Mouse (Mus musculus) right cerebral cortex, postnatal 4 days (tissue): ENCODE measurements around the gene Prpf3.
"Not testable (repeated sequence)": the region's sequence is repeated elsewhere in the genome, so short reads cannot be mapped to it uniquely, and the experiment has no call there.

Experiments used
- DNase-seq: peaks from one replicate; pipeline ENCODE4 v3.0.0-alpha.2; 2022

Gene Prpf3

DNA sequence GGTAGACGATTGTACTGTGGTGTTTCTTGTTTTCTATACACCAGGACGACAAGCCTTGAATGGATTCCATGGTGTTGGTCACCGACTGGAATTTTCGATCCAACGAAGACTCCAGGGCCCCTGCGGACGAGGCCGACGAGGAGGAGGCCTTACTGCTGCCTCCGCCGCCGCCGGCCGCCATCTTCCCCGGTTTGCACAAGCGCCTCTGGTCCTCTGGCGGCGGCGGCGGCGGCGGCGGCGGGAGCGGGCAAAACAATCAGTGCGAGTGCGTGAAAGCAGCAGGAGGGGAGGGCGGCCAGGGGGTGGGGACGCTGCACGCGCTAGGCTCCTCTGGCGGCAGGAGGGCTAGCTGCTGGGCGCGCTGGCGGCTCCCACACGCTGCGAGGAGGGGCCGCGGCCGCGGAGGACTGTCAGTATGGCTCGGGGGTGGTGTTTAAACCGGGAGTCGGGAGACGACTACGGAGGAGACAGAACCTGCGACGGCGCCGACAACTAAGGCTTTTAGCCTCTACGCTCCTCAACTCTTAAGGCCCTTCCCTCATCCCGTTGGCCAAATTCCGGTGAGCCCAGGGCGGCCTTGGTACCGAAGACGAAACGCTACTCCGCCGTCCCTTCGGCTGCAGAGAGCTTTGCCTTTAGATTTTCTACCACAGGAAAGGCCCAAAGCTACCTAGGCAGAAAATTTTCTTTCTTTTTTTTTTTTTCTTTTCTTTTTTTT lies 37.0 kb downstream of the Prpf3 start, which contains the start of gene Rprd2:
Rprd2 (minus strand) TSS at position 293 of the 718 bp plus-strand sequence.
- DNase-seq: peak; percentile 79

- DNase-seq: no peak
These were observed 37.6 kb downstream of the Prpf3 start for GRCm38 (mm10) chr3:95818026-95818511.

- DNase-seq: no peak
These were observed 39.0 kb downstream of the Prpf3 start for GRCm38 (mm10) chr3:95816681-95817080.

DNA sequence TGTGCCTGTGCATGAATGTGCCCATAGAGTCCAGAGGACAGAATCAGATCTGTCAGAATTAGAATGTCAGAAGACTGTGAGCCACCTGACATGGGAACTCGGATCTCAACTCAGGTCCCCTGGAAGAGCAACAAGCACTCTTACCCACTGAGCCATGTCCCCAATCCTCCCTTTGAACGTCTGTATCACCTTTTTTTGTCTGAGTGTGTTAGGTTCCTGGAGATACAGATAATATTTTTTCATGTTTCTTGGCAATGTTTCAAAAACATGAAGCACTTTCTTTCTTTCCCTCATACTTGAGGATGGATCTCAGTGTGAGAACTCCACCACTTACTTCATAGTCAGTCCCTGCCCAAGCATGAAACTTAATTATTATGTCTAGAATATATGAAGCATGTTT lies 47.3 kb downstream of the Prpf3 start:
- no peak for DNase-seq

- not testable (repeated sequence) for DNase-seq
These were observed 48.1 kb downstream of the Prpf3 start for GRCm38 (mm10) chr3:95807630-95808029.

- no peak for DNase-seq
These were observed 49.0 kb downstream of the Prpf3 start for GRCm38 (mm10) chr3:95806677-95807076.

- DNase-seq: no peak
These were observed 51.8 kb downstream of the Prpf3 start for GRCm38 (mm10) chr3:95803851-95804250.

DNA sequence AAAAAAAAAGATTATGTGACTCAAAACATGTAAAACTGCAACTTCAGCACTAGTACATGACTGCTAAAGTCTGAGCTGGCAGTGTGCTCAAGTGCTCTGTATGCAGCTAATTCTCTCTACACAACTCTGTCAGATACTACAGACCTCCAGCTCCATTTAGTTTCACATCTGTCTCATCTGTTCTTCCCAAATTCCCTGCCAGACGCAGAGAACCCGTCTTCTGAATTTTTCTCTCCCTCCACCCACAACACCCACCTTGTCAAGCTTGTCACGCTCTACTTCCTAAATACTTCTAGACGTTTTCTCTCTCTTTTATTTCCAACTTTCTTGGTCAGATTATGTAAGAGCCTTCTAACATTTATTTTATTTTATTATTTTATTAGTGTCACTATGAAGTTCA lies 56.9 kb downstream of the Prpf3 start:
- DNase-seq: no peak

- DNase-seq: no peak
These were observed 61.4 kb downstream of the Prpf3 start for GRCm38 (mm10) chr3:95794299-95794698.

- DNase-seq: no peak
These were observed 62.0 kb downstream of the Prpf3 start for GRCm38 (mm10) chr3:95793662-95794061.

GRCm38 (mm10) chr3:95785501-95785900 lies 70.2 kb downstream of the Prpf3 start:
- no peak for DNase-seq
